Mouse (Mus musculus): ENCODE measurements around the gene Hoxa10. TPM values are rescaled to one million over a fixed set of nuclear protein-coding genes. Genes with fewer than 3 reads are reported as not detected.

Hoxa10 gene
- polyA plus RNA-seq, 1 experiment = 0.54 TPM

- peaks cover 5% of the 10 kb centered on the region for H3K4me1 ChIP-seq (ENCODE audit: control insufficient read depth, insufficient read depth, low read length)
- H3K27ac ChIP-seq (ENCODE audit: insufficient read depth, low read depth, low read length) = no peak overlapping the region
- TF ChIP-seq POLR2A (IDR thresholded peaks at IDR 0.05; ENCODE audit: borderline replicate concordance, low read depth, low read length) = no peak
- TF ChIP-seq CTCF (IDR thresholded peaks at IDR 0.05; ENCODE audit: low read depth, low read length) = no peak
- H3K4me3 ChIP-seq (ENCODE audit: insufficient read depth, low read length) = no peak overlapping the region
These were observed 51.5 kb downstream of the Hoxa10 start for GRCm38 (mm10) chr6:52189172-52189591.

- no peak overlapping the region for H3K27ac ChIP-seq (ENCODE audit: insufficient read depth, low read depth, low read length)
- TF ChIP-seq POLR2A (IDR thresholded peaks at IDR 0.05; ENCODE audit: borderline replicate concordance, low read depth, low read length) (no peak), CTCF (IDR thresholded peaks at IDR 0.05; ENCODE audit: low read depth, low read length) (no peak)
These were observed 54.2 kb downstream of the Hoxa10 start for GRCm38 (mm10) chr6:52186500-52186899.

GRCm38 (mm10) chr6:52185834-52186233 lies 54.8 kb downstream of the Hoxa10 start:
- H3K4me3 ChIP-seq (ENCODE audit: insufficient read depth, low read length) = no peak overlapping the region
- H3K27ac ChIP-seq (ENCODE audit: insufficient read depth, low read depth, low read length) = no peak overlapping the region
- no peaks in the 10 kb centered on the region for H3K4me1 ChIP-seq (ENCODE audit: control insufficient read depth, insufficient read depth, low read length)
- TF ChIP-seq POLR2A (IDR thresholded peaks at IDR 0.05; ENCODE audit: borderline replicate concordance, low read depth, low read length) (no peak), CTCF (IDR thresholded peaks at IDR 0.05; ENCODE audit: low read depth, low read length) (no peak)

More at GRCm38 (mm10) chr6:52186500-52186899, 54.2 kb downstream of the Hoxa10 start:
- H3K4me3 ChIP-seq (ENCODE audit: insufficient read depth, low read length) = no peak overlapping the region
- no peaks in the 10 kb centered on the region for H3K4me1 ChIP-seq (ENCODE audit: control insufficient read depth, insufficient read depth, low read length)

DNA sequence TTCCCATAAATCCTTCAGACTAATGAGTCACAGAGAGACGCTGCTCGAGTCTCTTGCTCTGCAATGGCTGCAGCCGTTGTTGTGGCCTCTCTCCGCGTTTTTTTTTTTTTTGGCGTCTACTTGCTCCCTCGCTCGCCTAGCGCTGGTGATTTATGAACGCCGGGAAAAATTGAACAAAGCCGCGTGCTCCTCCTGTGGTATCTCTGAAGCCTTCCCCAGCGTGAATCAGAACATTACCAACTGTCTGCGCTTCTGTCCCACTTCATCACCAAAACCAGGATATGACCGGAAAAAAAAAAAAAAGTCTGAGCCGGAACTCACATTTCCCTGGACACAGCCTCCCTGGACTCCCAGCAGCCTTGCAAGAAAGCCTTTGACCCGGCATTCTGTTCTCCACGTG lies 55.4 kb downstream of the Hoxa10 start:
- H3K27ac ChIP-seq (ENCODE audit: insufficient read depth, low read depth, low read length) = no peak overlapping the region

DNA sequence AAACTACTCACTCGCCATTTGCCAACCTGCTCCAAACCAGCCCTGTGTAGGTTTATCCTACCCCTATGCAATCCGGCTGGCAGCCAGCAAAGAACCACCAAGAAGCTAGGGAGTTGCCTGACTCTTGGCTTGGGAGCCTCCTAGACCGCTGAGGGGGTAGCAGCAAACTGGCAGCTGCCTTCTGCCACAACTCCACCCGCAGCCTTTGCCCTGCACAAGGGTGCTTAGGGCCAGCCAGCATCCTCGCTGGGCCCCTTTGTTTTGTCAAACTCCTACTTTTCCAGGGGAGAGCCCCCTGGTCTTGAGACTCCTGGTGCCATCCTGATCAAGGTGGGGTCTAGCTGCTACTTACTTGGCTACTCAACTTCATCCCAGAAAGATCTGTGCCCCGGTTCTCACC lies 56.0 kb downstream of the Hoxa10 start:
- H3K27ac ChIP-seq (ENCODE audit: insufficient read depth, low read depth, low read length) = no peak overlapping the region
- no peak overlapping the region for H3K4me3 ChIP-seq (ENCODE audit: insufficient read depth, low read length)
- no peak for TF ChIP-seq POLR2A (IDR thresholded peaks at IDR 0.05; ENCODE audit: borderline replicate concordance, low read depth, low read length)
- no peak for TF ChIP-seq CTCF (IDR thresholded peaks at IDR 0.05; ENCODE audit: low read depth, low read length)
- no peaks in the 10 kb centered on the region for H3K4me1 ChIP-seq (ENCODE audit: control insufficient read depth, insufficient read depth, low read length)

More for the DNA sequence above, 55.4 kb downstream of the Hoxa10 start:
- no peak overlapping the region for H3K4me3 ChIP-seq (ENCODE audit: insufficient read depth, low read length)
- TF ChIP-seq CTCF (IDR thresholded peaks at IDR 0.05; ENCODE audit: low read depth, low read length) = no peak
- TF ChIP-seq POLR2A (IDR thresholded peaks at IDR 0.05; ENCODE audit: borderline replicate concordance, low read depth, low read length) = no peak
- no peaks in the 10 kb centered on the region for H3K4me1 ChIP-seq (ENCODE audit: control insufficient read depth, insufficient read depth, low read length)

DNA sequence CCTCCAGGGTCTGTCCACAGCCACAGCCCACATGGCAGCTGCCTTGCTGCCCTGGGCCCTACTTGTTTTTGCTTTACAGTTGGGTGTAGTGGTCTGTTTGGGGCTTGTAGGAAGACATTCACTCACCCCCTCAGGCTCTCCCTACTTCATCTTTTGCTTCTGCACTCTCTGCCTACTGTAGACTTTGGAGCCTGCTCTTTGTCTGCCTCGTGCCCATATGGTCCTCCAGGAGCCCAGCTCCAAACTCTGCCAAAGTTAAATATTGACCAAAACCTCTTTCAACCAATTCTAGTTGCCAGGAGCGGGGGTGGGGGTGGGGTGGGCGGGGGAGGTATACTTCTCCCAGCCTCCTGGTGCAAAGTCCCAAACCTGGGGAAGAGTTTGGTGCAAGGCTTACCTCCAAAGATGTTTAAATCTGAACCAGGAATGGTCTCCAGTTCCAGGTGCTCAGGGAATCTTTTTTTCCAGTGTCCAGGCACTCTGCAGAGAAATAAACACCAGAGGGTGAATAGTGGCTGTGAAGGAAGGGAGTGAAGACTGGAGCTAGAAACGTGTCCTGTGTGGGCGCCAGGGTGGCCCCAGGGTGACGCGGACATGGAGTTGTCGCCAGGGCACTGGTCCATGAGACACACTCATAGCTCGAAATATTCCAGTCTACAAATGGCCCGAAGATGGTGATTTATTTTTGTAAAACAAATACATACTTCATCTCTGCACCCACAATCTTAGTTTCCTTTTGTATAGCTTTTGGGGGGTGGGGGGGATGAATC lies 57.2 kb downstream of the Hoxa10 start:
- Histone ChIP-seq H3K4me1 (ENCODE audit: control insufficient read depth, insufficient read depth, low read length) (no peaks in the 10 kb centered on the region), H3K4me3 (ENCODE audit: insufficient read depth, low read length) (no peak overlapping the region), H3K27ac (ENCODE audit: insufficient read depth, low read depth, low read length) (no peak overlapping the region)
- TF ChIP-seq POLR2A (IDR thresholded peaks at IDR 0.05; ENCODE audit: borderline replicate concordance, low read depth, low read length) (no peak), CTCF (IDR thresholded peaks at IDR 0.05; ENCODE audit: low read depth, low read length) (no peak)

GRCm38 (mm10) chr6:52182793-52183192 lies 57.9 kb downstream of the Hoxa10 start:
- no peak overlapping the region for H3K4me3 ChIP-seq (ENCODE audit: insufficient read depth, low read length)
- no peaks in the 10 kb centered on the region for H3K4me1 ChIP-seq (ENCODE audit: control insufficient read depth, insufficient read depth, low read length)
- no peak overlapping the region for H3K27ac ChIP-seq (ENCODE audit: insufficient read depth, low read depth, low read length)
- TF ChIP-seq CTCF (IDR thresholded peaks at IDR 0.05; ENCODE audit: low read depth, low read length) = no peak

DNA sequence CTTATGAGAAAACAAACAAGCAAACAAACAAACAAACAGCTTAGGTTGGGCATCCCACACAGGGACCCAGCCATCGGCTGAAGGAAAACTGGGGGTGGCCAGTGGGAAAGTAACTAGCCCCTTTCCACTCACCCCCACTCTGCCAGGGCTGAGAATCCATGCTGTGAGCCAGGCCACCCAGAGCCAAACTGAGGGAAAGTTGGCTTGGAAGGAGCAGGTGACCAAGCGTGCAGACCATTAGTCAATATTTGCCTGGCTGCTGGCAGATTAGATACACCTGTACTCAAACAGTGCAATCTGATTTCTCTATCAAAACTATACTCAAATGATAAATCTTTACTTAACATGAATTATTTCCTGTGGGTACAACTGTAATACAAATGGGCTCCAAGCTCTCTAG lies 58.6 kb downstream of the Hoxa10 start:
- no peaks in the 10 kb centered on the region for H3K4me1 ChIP-seq (ENCODE audit: control insufficient read depth, insufficient read depth, low read length)
- H3K27ac ChIP-seq (ENCODE audit: insufficient read depth, low read depth, low read length) = no peak overlapping the region
- TF ChIP-seq POLR2A (IDR thresholded peaks at IDR 0.05; ENCODE audit: borderline replicate concordance, low read depth, low read length) = no peak
- TF ChIP-seq CTCF (IDR thresholded peaks at IDR 0.05; ENCODE audit: low read depth, low read length) = no peak
- H3K4me3 ChIP-seq (ENCODE audit: insufficient read depth, low read length) = no peak overlapping the region

Other genes starting within 250 kb of the Hoxa10 start
- 253 and 257 TPM in 2 replicates for gene Skap2, start 228.3 kb downstream of the Hoxa10 start, polyA plus RNA-seq (2012; ENCODE audit: insufficient read depth, insufficient read length, missing spikeins)
- gene Hoxa1, start 82.5 kb downstream of the Hoxa10 start, polyA plus RNA-seq (2012; ENCODE audit: insufficient read depth, insufficient read length, missing spikeins) = 1.1 and 2.2 TPM in 2 replicates
- not detected in 2 replicates for gene Hoxa2, start 76.0 kb downstream of the Hoxa10 start, polyA plus RNA-seq (2012; ENCODE audit: insufficient read depth, insufficient read length, missing spikeins)
- not detected in 2 replicates for gene 5730596B20Rik, start 63.4 kb downstream of the Hoxa10 start, polyA plus RNA-seq (2012; ENCODE audit: insufficient read depth, insufficient read length, missing spikeins)
- gene Hoxa4, start 49.1 kb downstream of the Hoxa10 start, polyA plus RNA-seq (2012; ENCODE audit: insufficient read depth, insufficient read length, missing spikeins) = 1.0 and 1.2 TPM in 2 replicates
- gene Hoxa5, start 36.3 kb downstream of the Hoxa10 start, polyA plus RNA-seq (2012; ENCODE audit: insufficient read depth, insufficient read length, missing spikeins) = not detected in 2 replicates
- gene Hoxa6, start 32.1 kb downstream of the Hoxa10 start, polyA plus RNA-seq (2012; ENCODE audit: insufficient read depth, insufficient read length, missing spikeins) = not detected in 2 replicates
- gene Hoxa3, start 27.5 kb downstream of the Hoxa10 start, polyA plus RNA-seq (2012; ENCODE audit: insufficient read depth, insufficient read length, missing spikeins) = not detected in 2 replicates
- gene Gm28308, start 27.5 kb downstream of the Hoxa10 start, polyA plus RNA-seq (2012; ENCODE audit: insufficient read depth, insufficient read length, missing spikeins) = not detected in 2 replicates
- not detected in 2 replicates for gene Hoxa7, start 19.0 kb downstream of the Hoxa10 start, polyA plus RNA-seq (2012; ENCODE audit: insufficient read depth, insufficient read length, missing spikeins)
- gene Hoxa9, start 9.8 kb downstream of the Hoxa10 start, polyA plus RNA-seq (2012; ENCODE audit: insufficient read depth, insufficient read length, missing spikeins) = not detected in 2 replicates
- gene Hoxa11, start 5.0 kb upstream of the Hoxa10 start, polyA plus RNA-seq (2012; ENCODE audit: insufficient read depth, insufficient read length, missing spikeins) = 0.25 TPM in 1 of 2 replicates, not detected in the other
- gene Hoxa13, start 20.0 kb upstream of the Hoxa10 start, polyA plus RNA-seq (2012; ENCODE audit: insufficient read depth, insufficient read length, missing spikeins) = not detected in 2 replicates
- gene Evx1, start 72.6 kb upstream of the Hoxa10 start, polyA plus RNA-seq (2012; ENCODE audit: insufficient read depth, insufficient read length, missing spikeins) = not detected in 2 replicates

All from bone marrow macrophage, adult 2 months (primary cell).